Mouse (Mus musculus): ENCODE results near the gene Dxo.

DNA sequence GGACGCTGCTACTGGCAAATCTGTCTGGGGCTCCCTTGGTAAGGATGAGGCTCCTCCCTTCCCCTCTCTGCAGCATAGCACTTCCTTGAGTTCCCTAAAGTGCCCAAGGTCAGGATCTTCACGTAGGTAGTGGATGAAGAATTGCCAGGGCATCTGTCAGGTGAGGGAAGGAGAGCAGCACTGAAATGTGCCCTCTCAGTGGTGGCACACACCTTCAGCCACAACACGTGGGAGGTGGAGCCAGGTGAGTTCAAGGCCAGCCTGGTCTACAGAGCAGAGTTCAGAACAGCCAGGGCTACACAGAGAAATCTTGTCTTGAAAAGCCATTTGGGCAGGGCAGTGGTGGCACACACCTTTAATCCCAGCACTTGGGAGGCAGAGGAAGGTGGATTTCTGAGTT, 17.9 kb downstream of the Dxo start:
- TF ChIP-seq CTCF (IDR thresholded peaks at IDR 0.05; ENCODE audit: low read depth) (no peak), EP300 (optimal IDR thresholded peaks at IDR 0.05) (no peak)

Data from stomach, postnatal 0 days (tissue).